Mouse (Mus musculus) embryonic facial prominence, embryonic 11.5 days (tissue): ENCODE measurements at regions not wholly inside any gene's neighbourhood (a gene's known extent, or its start where the extent isn't known, plus 50 kb on each side); places are given as distances from the start of the nearest gene placed in this dataset.

Experiments used
- ATAC-seq: fragments of 200-750 bp; cut with Nextera tagmentation; replicated peaks from 2 replicates; pipeline ENCODE4 v1.8.0; 2017; ENCODE audit warnings: low read depth; ENCODE audit not compliant: insufficient number of reproducible peaks, low FRiP score, low TSS enrichment
- DNase-seq: peaks from one replicate; pipeline ENCODE4 v3.0.0-alpha.2; 2015; ENCODE audit warnings: low spot score
- H3K27ac ChIP-seq: fragments of 300-500 bp; sonication (generic); replicated peaks from 2 replicates; pipeline ENCODE4 v1.5.1; 2014; ENCODE audit warnings: mild to moderate bottlenecking, low read depth, low read length, control low read depth
- H3K27me3 ChIP-seq: fragments of 300-500 bp; sonication (generic); 2 replicates; pipeline ENCODE4 v1.6.1; 2014; ENCODE audit warnings: mild to moderate bottlenecking, low read length, moderate library complexity, mixed read lengths; ENCODE audit not compliant: control insufficient read depth, insufficient read depth
- H3K36me3 ChIP-seq: fragments of 300-500 bp; sonication (generic); replicated peaks from 2 replicates; pipeline ENCODE4 v1.6.1; 2014; ENCODE audit warnings: low read depth, mild to moderate bottlenecking, low read length, moderate library complexity, mixed read lengths; ENCODE audit not compliant: control insufficient read depth, insufficient read depth
- H3K4me1 ChIP-seq: fragments of 300-500 bp; sonication (generic); 2 replicates; pipeline ENCODE4 v1.6.1; 2014; ENCODE audit warnings: low read length, mixed read lengths; ENCODE audit not compliant: control insufficient read depth, insufficient read depth
- H3K4me2 ChIP-seq: fragments of 300-500 bp; sonication (generic); 2 replicates; pipeline ENCODE4 v1.6.1; 2014; ENCODE audit warnings: low read depth, mild to moderate bottlenecking, control low read depth, low read length, moderate library complexity
- H3K4me3 ChIP-seq: fragments of 300-500 bp; sonication (generic); 2 replicates; pipeline ENCODE4 v1.5.1; 2014; ENCODE audit warnings: low read depth, low read length, control low read depth
- H3K9ac ChIP-seq: fragments of 300-500 bp; sonication (generic); replicated peaks from 2 replicates; pipeline ENCODE4 v1.6.1; 2014; ENCODE audit warnings: mild to moderate bottlenecking, control low read depth, low read length
- H3K9me3 ChIP-seq: fragments of 300-500 bp; sonication (generic); replicated peaks from 2 replicates; pipeline ENCODE4 v1.6.1; 2016; ENCODE audit warnings: mild to moderate bottlenecking, low read length, inconsistent platforms, mixed read lengths; ENCODE audit not compliant: control insufficient read depth
- WGBS: fragments of 180-500 bp; shearing (Covaris S2); extraction: QIAGEN DNeasy Blood & Tissue Kit; methylation state at CpG from one replicate; pipeline ENCODE4 v1.1.7; 2014; 5-methylcytosine and 5-hydroxymethylcytosine counted together

GRCm38 (mm10) chr10:21764891-21765290 is 117.1 kb upstream of the Sgk1 start:
- ATAC-seq (no peak), DNase-seq (no peak)
- WGBS, result 80% methylated on average over 13 of the region's 13 CpGs
- Histone ChIP-seq H3K9ac (no peak overlapping the region), H3K4me3 (no peak overlapping the region), H3K27me3 (no peaks in the 10 kb centered on the region), H3K36me3 (no peaks in the 10 kb centered on the region), H3K4me1 (no peaks in the 10 kb centered on the region), H3K9me3 (no peaks in the 10 kb centered on the region), H3K4me2 (no peak overlapping the region), H3K27ac (no peak overlapping the region)

DNA sequence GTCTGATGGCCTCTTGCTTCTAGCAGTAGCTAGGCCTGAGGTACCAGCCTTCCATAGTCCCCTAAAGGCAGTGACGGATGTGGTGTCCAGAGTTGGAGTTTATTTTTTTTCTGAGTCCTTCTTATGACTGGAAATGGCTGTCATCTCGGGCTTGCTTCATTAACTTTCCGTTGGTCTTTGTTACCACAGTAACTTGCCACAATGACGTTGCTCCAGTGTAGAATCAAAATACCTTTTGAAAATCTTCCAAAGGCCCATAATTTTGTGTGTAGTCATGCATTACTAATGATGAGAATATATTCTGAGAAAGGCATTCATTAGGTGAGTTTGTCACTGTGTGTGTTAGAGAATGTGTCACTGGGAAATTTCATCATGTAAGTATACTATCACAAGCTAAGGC is 108.4 kb upstream of the Sgk1 start:
- WGBS, result 77% methylated on average over 4 of the region's 4 CpGs
- no peaks in the 10 kb centered on the region for H3K4me1 ChIP-seq
- H3K27me3 ChIP-seq, result no peaks in the 10 kb centered on the region
- H3K36me3 ChIP-seq, result no peaks in the 10 kb centered on the region
- ATAC-seq (no peak), DNase-seq (no peak)
- H3K27ac ChIP-seq, result no peak overlapping the region
- no peak overlapping the region for H3K4me3 ChIP-seq
- no peaks in the 10 kb centered on the region for H3K9me3 ChIP-seq
- H3K4me2 ChIP-seq, result no peak overlapping the region
- H3K9ac ChIP-seq, result no peak overlapping the region

- Histone ChIP-seq H3K4me1 (no peaks in the 10 kb centered on the region), H3K4me2 (no peak overlapping the region), H3K36me3 (no peaks in the 10 kb centered on the region), H3K4me3 (no peak overlapping the region), H3K9me3 (no peaks in the 10 kb centered on the region), H3K27me3 (no peaks in the 10 kb centered on the region), H3K27ac (no peak overlapping the region), H3K9ac (no peak overlapping the region)
- 77% methylated on average over 5 of the region's 5 CpGs for WGBS
- ATAC-seq (no peak), DNase-seq (no peak)
Measured at GRCm38 (mm10) chr10:21775441-21775840, 106.5 kb upstream of the Sgk1 start.

GRCm38 (mm10) chr10:21775911-21776761 is 105.8 kb upstream of the Sgk1 start:
- DNase-seq (no peak), ATAC-seq (no peak)
- H3K27ac ChIP-seq, result no peak overlapping the region
- WGBS, result 71% methylated on average over 12 of the region's 12 CpGs
- no peaks in the 10 kb centered on the region for H3K36me3 ChIP-seq
- no peaks in the 10 kb centered on the region for H3K4me1 ChIP-seq
- no peaks in the 10 kb centered on the region for H3K27me3 ChIP-seq
- H3K4me2 ChIP-seq, result no peak overlapping the region
- no peaks in the 10 kb centered on the region for H3K9me3 ChIP-seq
- H3K9ac ChIP-seq, result no peak overlapping the region
- no peak overlapping the region for H3K4me3 ChIP-seq

GRCm38 (mm10) chr10:21776762-21777080 is 105.3 kb upstream of the Sgk1 start:
- H3K4me1 ChIP-seq, result no peaks in the 10 kb centered on the region
- no peak overlapping the region for H3K9ac ChIP-seq
- DNase-seq, result no peak
- no peaks in the 10 kb centered on the region for H3K9me3 ChIP-seq
- H3K36me3 ChIP-seq, result no peaks in the 10 kb centered on the region
- H3K27me3 ChIP-seq, result no peaks in the 10 kb centered on the region
- ATAC-seq, result no peak
- WGBS, result 81% methylated on average over 8 of the region's 8 CpGs
- H3K27ac ChIP-seq, result no peak overlapping the region
- H3K4me3 ChIP-seq, result no peak overlapping the region
- H3K4me2 ChIP-seq, result no peak overlapping the region

- no peak overlapping the region for H3K4me3 ChIP-seq
Measured at GRCm38 (mm10) chr10:21777103-21777502, 104.9 kb upstream of the Sgk1 start.

GRCm38 (mm10) chr10:21783478-21783877 is 98.5 kb upstream of the Sgk1 start:
- Histone ChIP-seq H3K4me3 (no peak overlapping the region), H3K9me3 (no peaks in the 10 kb centered on the region), H3K36me3 (no peaks in the 10 kb centered on the region), H3K27ac (no peak overlapping the region), H3K27me3 (no peaks in the 10 kb centered on the region), H3K4me1 (no peaks in the 10 kb centered on the region), H3K4me2 (no peak overlapping the region), H3K9ac (no peak overlapping the region)
- DNase-seq, result no peak
- ATAC-seq, result no peak
- 89% methylated on average over 7 of the region's 7 CpGs for WGBS

More at GRCm38 (mm10) chr10:21777103-21777502, 104.9 kb upstream of the Sgk1 start:
- ATAC-seq (no peak), DNase-seq (no peak)
- H3K9ac ChIP-seq, result no peak overlapping the region
- H3K27me3 ChIP-seq, result no peaks in the 10 kb centered on the region
- no peaks in the 10 kb centered on the region for H3K4me1 ChIP-seq
- H3K4me2 ChIP-seq, result no peak overlapping the region
- H3K9me3 ChIP-seq, result no peaks in the 10 kb centered on the region
- 88% methylated on average over 3 of the region's 3 CpGs for WGBS
- no peaks in the 10 kb centered on the region for H3K36me3 ChIP-seq
- no peak overlapping the region for H3K27ac ChIP-seq

GRCm38 (mm10) chr10:21785110-21785509 is 96.9 kb upstream of the Sgk1 start:
- no peaks in the 10 kb centered on the region for H3K4me1 ChIP-seq
- no peaks in the 10 kb centered on the region for H3K36me3 ChIP-seq
- H3K27me3 ChIP-seq, result no peaks in the 10 kb centered on the region
- H3K4me2 ChIP-seq, result no peak overlapping the region
- no peak overlapping the region for H3K27ac ChIP-seq
- DNase-seq (no peak), ATAC-seq (no peak)
- no peak overlapping the region for H3K9ac ChIP-seq
- WGBS, result 75% methylated on average over 4 of the region's 4 CpGs
- H3K4me3 ChIP-seq, result no peak overlapping the region
- no peaks in the 10 kb centered on the region for H3K9me3 ChIP-seq
